Mouse (Mus musculus) C2C12 (cell line): ENCODE measurements around the gene Shisal1.

Experiments used
- CTCF ChIP-seq: IDR thresholded peaks from one replicate; pipeline ENCODE4 v1.5.1; 2011; ENCODE audit not compliant: control insufficient read depth, insufficient read depth, insufficient read length
- MAX ChIP-seq: IDR thresholded peaks from one replicate; pipeline ENCODE4 v1.6.1; 2011; ENCODE audit warnings: mild to moderate bottlenecking, control low read depth
- MYOD1 ChIP-seq: IDR thresholded peaks from one replicate; pipeline ENCODE4 v1.6.1; 2011; ENCODE audit warnings: low read depth; ENCODE audit not compliant: control insufficient read depth, insufficient read length
- MYOG ChIP-seq: IDR thresholded peaks from one replicate; pipeline ENCODE4 v1.6.1; 2011; ENCODE audit not compliant: control insufficient read depth, insufficient read length; ENCODE audit errors: extremely low read depth
- USF1 ChIP-seq: IDR thresholded peaks from one replicate; pipeline ENCODE4 v1.6.1; 2011; ENCODE audit warnings: low read depth, mild to moderate bottlenecking, control low read depth, moderate library complexity

- TF ChIP-seq CTCF (no peak), MAX (no peak), USF1 (no peak), MYOD1 (no peak), MYOG (no peak)
Measured at GRCm38 (mm10) chr15:84366574-84366989, 80.3 kb downstream of the Shisal1 start.
